Mouse (Mus musculus) ES-Bruce4 (cell line): Measurements from ENCODE around the gene Zswim3.

Source experiments
- CTCF ChIP-seq: IDR thresholded peaks from one replicate; pipeline ENCODE4 v1.8.1; 2011; ENCODE audit warnings: low read depth, low read length
- POLR2A ChIP-seq: IDR thresholded peaks from one replicate; pipeline ENCODE4 v1.8.1; 2011; ENCODE audit warnings: low read length; ENCODE audit not compliant: insufficient read depth

DNA sequence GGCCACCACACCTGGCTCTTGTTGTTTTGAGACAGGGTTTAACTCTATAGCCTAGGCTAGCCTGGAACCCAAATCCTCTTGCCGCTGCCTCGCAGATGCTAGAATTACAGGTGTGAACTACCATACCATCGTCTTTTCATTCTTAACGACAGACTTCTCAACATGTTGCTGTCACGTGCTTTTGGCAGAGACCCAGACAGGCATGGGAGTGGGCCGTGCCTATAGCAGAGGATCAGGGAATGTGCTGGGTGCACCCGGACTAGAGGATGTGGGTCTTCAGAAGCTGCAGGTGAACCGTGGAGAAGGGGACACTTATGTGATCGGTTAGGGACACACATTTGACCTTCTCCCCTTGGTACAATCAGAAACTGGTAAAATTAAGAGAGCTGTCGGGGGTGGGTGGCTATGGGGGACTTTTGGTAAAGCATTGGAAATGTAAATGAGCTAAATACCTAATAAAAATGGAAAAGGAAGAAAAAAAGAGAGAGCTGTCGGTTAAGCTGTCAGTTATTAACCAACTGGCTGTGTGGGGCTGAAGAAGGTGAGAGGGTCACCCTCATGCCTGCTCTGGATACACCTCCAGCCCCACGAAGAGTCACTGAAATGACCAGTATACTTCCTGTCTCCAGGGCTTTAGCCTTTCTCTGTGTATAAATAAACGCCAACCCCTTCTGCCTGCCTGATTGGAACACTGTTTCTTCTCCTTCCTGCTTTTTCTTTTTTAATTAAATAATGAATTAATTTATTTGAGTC, 4.5 kb upstream of the Zswim3 start:
- TF ChIP-seq CTCF = no peak
- no peak for TF ChIP-seq POLR2A
